Mouse (Mus musculus) midbrain, embryonic 10.5 days (tissue): ENCODE measurements around the gene Polr2j. TPM values are rescaled to one million over a fixed set of nuclear protein-coding genes. Genes with fewer than 3 reads are reported as not detected.
"Not testable (repeated sequence)": the region's sequence is repeated elsewhere in the genome, so short reads cannot be mapped to it uniquely, and the experiment has no call there.

Source experiments
- DNase-seq: peaks from one replicate; pipeline ENCODE4 v3.0.0-alpha.2; 2017; ENCODE audit warnings: low spot score
- H3K27ac ChIP-seq: fragments of 300-500 bp; sonication (generic); replicated peaks from 2 replicates; pipeline ENCODE4 v1.5.1; 2016; ENCODE audit warnings: mild to moderate bottlenecking
- H3K27me3 ChIP-seq: fragments of 300-500 bp; sonication (generic); 2 replicates; pipeline ENCODE4 v1.6.1; 2016; ENCODE audit warnings: low read depth, mild to moderate bottlenecking; ENCODE audit not compliant: poor library complexity, severe bottlenecking
- H3K36me3 ChIP-seq: fragments of 300-500 bp; sonication (generic); 2 replicates; pipeline ENCODE4 v1.6.1; 2016; ENCODE audit warnings: mild to moderate bottlenecking, moderate library complexity
- H3K4me1 ChIP-seq: fragments of 300-500 bp; sonication (generic); 2 replicates; pipeline ENCODE4 v1.6.1; 2016
- H3K4me3 ChIP-seq: fragments of 300-500 bp; sonication (generic); 2 replicates; pipeline ENCODE4 v1.5.1; 2016; ENCODE audit warnings: mild to moderate bottlenecking, moderate library complexity
- H3K9me3 ChIP-seq: fragments of 300-500 bp; sonication (generic); replicated peaks from 2 replicates; pipeline ENCODE4 v1.6.1; 2016; ENCODE audit warnings: mild to moderate bottlenecking
- WGBS: fragments of 180-500 bp; shearing (Covaris S2); methylation state at CpG from one replicate; pipeline ENCODE4 v1.1.7; 2016; 5-methylcytosine and 5-hydroxymethylcytosine counted together
- polyA plus RNA-seq: library from polyadenylated mRNA; unstranded; fragments of >200 nt; fragmentation: Nextera tagmentation; extraction: Ambion mirVana; gene quantifications from 2 replicates; pipeline ENCODE4 v1.2.1, GENCODE M21; 2016

Polr2j gene
- polyA plus RNA-seq, 1 experiment from 2014 or later: 311 TPM

DNA sequence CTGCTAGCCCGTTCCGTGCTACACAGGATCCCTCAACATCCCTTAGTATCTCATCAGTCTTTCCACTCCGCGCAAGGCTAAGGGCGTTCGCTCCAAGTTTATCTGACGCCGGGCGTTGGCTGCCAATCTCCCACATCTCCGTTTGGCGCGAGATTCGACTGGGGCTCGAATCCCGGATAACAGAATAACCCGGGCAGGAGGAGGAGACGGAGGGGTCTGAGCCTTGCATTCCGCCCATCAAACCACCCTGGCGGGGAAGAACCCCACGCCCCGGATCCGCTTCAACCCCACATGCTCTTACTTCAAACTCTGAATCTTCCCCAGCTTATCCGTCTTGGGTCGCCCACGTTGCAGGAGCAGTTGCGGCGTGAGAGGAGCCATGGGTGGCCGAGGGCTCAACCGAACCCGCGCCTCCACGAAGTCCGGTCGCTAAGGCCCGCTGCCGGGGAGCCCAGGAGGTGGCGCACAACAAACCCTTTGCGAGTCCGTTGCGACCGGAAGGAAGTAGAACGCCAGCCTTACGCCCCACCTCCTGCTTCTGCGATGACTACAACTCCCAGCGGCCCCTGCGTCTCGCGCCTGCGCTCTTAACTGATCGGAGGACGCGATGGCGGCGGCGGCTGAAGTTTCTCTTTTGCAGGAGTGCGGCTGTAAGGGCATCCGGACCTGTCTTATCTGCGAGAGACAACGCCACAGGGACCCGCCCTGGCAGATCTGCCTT is 19.3 kb downstream of the Polr2j start, which contains the start of the genes Lrwd1 and Alkbh4:
Lrwd1 (minus strand) TSS at position 504 of the 721 bp plus-strand sequence.
Alkbh4 (plus strand) TSS at position 576 of the 721 bp plus-strand sequence.
- Histone ChIP-seq H3K27ac (peak within 1 kb of the TSS; percentile 88), H3K27me3 (no peaks in the 10 kb centered on the region), H3K4me3 (peak within 1 kb of the TSS; percentile 75), H3K9me3 (no peaks in the 10 kb centered on the region), H3K36me3 (peaks cover 62% of the 10 kb centered on the region), H3K4me1 (peaks cover 21% of the 10 kb centered on the region)
- DNase-seq: peak; percentile 96
- under 1% methylated on average over 60 of the region's 60 CpGs for WGBS

DNA sequence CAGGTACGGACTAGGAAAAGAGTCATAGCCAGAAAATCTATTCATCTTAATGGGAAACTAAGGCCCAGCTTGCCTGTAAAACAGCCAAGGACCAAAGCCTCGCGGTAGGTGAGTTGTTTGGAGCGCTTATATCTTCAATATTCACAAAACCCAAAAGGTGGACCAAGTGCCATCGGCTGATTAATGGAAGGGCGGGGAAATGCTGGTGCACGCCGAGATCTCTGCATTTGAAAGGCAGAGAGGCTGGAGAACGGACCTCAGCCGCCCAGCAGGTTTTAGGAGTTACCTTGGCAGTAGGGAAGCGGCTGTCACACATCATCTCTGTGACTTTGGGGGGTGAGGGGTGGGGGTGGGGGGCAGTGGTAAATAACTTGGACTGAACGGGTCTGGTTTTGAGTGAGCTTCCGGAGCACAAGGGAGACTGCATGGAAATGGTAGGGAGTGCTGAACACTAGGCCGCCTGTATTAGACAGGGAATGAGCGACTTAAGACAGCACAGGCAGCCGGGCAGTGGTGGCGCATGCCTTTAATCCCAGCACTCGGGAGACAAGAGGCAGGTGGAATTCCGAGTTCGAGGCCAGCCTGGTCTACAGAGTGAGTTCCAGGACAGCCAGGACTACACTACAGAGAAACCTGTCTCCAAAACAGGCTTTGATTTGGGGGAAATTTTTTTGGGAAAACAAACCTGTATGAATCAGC is 20.0 kb downstream of the Polr2j start:
- Histone ChIP-seq H3K27ac (peak overlapping the region; percentile 88), H3K4me1 (peaks cover 21% of the 10 kb centered on the region), H3K9me3 (no peaks in the 10 kb centered on the region), H3K4me3 (peak overlapping the region; percentile 75), H3K27me3 (no peaks in the 10 kb centered on the region), H3K36me3 (peaks cover 62% of the 10 kb centered on the region)
- peak; percentile 19 for DNase-seq
- 9% methylated on average over 20 of the region's 20 CpGs for WGBS

DNA sequence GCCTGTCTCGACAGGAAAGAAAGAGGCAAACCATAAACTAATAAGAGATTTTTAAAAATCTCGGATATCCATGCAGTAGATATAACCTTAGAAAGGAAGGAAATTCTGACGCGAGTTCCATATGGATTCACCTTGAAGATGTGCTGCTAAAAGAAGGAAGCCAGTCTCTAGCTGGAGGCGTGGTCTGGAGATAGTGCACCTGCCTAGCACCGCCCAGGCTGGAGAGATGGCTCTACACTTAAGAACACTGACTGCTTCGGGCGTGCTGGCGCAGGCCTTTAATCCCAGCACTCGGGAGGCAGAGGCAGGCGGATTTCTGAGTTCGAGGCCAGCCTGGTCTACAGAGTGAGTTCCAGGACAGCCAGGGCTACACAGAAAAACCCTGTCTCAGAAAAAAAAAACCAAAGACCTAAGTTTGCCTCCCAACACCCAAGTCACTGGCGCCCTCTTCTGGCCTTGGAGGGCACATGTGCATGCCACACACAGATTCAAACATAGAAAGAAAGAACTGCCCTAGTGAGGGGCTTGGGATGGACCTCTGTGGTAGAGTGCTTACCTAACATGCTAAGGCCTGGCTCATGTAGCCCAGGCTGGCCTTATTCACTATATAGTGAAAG is 21.3 kb downstream of the Polr2j start:
- H3K36me3 ChIP-seq: peaks cover 62% of the 10 kb centered on the region
- DNase-seq: peak; percentile 35
- no peak overlapping the region for H3K27ac ChIP-seq
- no peaks in the 10 kb centered on the region for H3K9me3 ChIP-seq
- no peaks in the 10 kb centered on the region for H3K27me3 ChIP-seq
- H3K4me3 ChIP-seq: 0 out of 2 replicates have a peak overlapping the region, but pooled peaks have one; percentile 75
- WGBS: 76% methylated on average over 13 of the region's 13 CpGs
- peaks cover 21% of the 10 kb centered on the region for H3K4me1 ChIP-seq

DNA sequence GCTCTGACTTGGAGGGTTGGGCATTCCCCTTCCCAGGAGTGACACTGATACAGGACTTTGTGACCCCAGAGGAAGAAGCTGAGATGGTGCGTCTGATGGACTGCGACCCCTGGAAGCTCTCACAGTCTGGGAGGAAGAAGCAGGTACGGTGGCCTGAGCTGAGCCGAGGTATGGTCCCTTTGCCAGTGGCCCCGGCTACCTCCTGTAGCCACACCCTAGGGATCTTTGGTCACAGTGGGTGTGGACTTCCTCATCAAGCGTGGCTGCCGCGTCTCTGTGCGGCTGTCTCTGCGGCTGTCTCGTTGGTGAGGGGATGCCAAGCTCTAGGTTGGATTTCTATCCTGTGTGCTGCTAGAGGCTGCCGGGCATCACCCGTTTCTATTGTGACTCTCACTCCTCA is 23.0 kb downstream of the Polr2j start:
- Histone ChIP-seq H3K9me3 (no peaks in the 10 kb centered on the region), H3K27me3 (no peaks in the 10 kb centered on the region), H3K4me3 (no peak overlapping the region), H3K27ac (no peak overlapping the region), H3K36me3 (peaks cover 46% of the 10 kb centered on the region), H3K4me1 (peaks cover 21% of the 10 kb centered on the region)
- DNase-seq: no peak
- 95% methylated on average over 13 of the region's 13 CpGs for WGBS

DNA sequence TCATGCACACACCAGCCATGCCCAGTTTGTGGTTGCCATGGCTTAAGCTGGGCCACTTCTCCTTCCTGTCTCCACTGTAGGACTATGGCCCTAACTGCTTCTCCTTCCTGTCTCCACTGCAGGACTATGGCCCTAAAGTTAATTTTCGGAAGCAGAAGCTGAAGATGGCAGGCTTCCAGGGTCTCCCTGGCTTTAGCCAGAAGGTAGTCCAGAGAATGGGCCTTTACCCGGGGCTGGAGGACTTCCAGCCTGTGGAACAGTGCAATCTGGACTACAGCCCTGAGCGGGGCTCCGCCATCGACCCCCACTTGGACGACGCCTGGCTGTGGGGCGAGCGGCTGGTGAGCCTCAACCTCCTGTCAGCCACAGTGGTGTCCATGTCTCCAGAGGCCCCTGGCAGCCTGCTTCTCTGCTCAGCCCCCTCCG is 23.6 kb downstream of the Polr2j start:
- WGBS: 95% methylated on average over 10 of the region's 10 CpGs
- Histone ChIP-seq H3K27ac (no peak overlapping the region), H3K27me3 (no peaks in the 10 kb centered on the region), H3K9me3 (no peaks in the 10 kb centered on the region), H3K4me1 (peaks cover 14% of the 10 kb centered on the region), H3K4me3 (no peak overlapping the region), H3K36me3 (peaks cover 46% of the 10 kb centered on the region)
- DNase-seq: no peak

DNA sequence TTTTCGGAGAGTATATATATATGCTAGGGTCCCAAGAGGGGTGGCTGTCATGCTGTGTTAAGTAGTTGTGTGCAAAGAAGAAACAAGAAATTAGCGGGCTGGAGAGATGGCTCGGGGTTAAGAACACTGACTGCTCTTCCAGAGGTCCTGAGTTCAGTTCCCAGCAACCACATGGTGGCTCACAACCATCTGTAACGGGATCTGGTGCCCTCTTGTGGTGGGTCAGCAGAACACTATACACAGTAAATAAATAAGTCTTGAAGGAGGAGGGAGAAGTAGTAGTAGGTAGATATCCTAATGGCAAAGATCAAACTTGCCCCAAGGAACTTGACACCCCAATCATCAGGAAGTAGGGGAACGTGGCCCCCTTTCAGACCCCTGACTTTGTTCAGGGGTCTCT is 26.3 kb downstream of the Polr2j start:
- 83% methylated on average over 5 of the region's 5 CpGs for WGBS
- H3K4me3 ChIP-seq: no peak overlapping the region
- H3K27me3 ChIP-seq: no peaks in the 10 kb centered on the region
- DNase-seq: no peak
- no peaks in the 10 kb centered on the region for H3K9me3 ChIP-seq
- peaks cover 46% of the 10 kb centered on the region for H3K36me3 ChIP-seq
- H3K27ac ChIP-seq: no peak overlapping the region
- H3K4me1 ChIP-seq: no peaks in the 10 kb centered on the region; the same call in 1 of the 2 replicates

DNA sequence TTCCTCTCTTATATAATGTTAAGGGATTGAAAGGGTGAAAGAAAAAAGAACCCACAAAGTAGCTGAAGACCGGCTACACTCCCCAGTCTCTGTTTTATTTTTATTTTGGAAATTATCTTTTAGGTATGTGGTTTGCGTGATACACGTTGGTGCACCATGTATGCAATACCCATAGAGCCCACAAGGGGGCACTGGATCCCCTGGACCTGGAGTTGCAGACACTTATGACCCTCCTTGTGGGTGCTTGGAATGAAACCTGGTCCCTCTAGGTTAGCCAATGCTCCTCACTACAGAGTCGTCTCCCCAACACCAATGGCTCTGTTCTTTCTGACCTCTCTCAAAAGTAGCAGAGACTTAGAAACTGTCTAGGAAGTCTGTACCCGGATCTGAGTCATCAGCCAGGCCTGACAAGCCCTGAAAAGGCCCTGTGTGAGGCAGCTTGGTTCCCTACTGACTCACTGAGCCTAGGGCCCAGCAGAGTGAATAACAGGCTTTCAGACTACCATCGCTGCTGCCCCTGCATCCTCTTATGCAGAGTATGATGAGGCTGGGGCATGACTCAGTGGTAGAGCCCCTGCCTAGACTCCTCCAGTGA is 26.8 kb downstream of the Polr2j start:
- no peaks in the 10 kb centered on the region for H3K27me3 ChIP-seq
- no peak overlapping the region for H3K27ac ChIP-seq
- 86% methylated on average over 6 of the region's 6 CpGs for WGBS
- no peak overlapping the region for H3K4me3 ChIP-seq
- H3K9me3 ChIP-seq: no peaks in the 10 kb centered on the region
- peaks cover 43% of the 10 kb centered on the region for H3K36me3 ChIP-seq
- H3K4me1 ChIP-seq: no peaks in the 10 kb centered on the region
- DNase-seq: no peak

DNA sequence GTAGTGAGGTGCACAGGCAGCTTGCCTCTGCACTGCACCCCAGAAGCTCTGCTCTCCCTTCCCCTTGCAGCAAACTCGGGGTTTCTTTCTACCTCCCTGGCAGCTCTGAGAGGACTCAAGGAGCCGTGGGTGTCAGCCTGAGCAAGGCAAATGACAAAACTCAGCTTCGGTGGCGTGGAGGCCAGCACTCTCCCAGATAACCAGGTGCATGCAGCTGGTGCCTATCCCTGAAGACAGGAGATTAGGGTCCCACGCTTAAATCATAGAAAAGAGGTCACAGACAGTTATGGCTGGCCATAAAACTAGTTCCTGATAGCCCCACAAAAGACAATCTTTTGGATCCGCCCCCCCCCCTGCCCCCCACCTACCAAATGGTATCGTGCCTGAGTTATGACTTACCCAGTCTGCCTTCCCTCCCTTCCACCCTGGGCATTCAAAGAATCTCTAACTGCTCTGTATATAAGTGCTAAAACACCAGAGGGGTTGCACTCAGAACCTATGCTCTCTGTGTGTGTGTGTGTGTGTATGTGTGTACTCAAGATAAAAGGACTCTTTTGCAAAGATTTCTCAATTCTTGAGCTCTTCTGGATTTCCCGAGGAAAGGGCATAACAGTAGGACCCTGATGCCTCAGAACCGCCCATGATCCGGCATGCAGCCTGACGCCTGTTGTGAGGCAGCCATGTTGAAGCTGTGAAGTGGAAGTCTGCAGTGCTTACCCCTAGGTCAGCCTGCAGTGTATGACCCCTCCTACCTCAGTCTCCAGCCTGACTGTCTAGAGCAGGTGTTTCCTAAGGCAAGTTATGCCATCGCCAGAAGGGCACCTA is 28.4 kb downstream of the Polr2j start:
- DNase-seq: no peak
- no peak overlapping the region for H3K27ac ChIP-seq
- WGBS: 85% methylated on average over 12 of the region's 12 CpGs
- H3K4me1 ChIP-seq: no peaks in the 10 kb centered on the region
- peaks cover 28% of the 10 kb centered on the region for H3K36me3 ChIP-seq
- H3K27me3 ChIP-seq: no peaks in the 10 kb centered on the region
- H3K4me3 ChIP-seq: no peak overlapping the region
- no peaks in the 10 kb centered on the region for H3K9me3 ChIP-seq

DNA sequence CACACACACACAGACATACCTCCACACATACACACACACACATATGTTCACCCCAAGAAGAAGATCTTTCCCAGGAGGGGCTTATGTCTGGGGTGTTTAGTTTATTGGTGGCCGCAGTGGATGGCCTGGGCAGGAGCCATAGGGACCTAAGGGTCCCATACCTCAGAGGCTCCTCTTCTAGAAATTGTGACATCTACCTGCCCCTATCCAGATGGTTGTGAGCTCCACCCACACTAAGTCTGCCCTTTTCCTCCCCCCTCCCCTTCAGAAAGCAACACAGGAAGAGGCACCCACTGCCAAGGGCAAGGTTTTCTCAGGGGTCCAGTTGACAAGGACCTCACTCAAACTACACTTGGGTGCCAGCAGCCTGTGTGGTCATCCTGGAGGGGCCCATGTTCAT is 30.5 kb downstream of the Polr2j start:
- no peaks in the 10 kb centered on the region for H3K27me3 ChIP-seq

DNA sequence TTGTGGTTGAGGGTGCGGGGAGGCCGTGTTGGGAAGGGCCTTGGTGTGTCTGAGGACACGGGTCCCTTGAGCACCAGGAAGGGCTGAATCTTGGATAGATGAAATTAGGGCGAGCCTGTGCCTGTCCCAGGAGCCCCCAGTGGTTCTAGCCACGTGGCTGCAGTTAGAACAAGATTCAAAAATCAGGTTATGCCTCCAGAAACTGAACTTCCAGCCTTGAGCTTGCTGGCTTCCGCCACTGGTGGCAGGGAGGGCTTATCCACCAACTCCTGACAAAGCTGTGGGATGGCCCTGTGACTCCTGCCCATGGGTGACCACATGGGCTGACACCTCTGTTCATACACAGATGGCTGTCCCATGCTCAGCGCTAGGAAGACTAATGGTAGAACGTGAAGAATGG is 31.3 kb downstream of the Polr2j start:
- H3K4me3 ChIP-seq: no peak overlapping the region
- H3K27ac ChIP-seq: no peak overlapping the region
- no peaks in the 10 kb centered on the region for H3K9me3 ChIP-seq
- 72% methylated on average over 8 of the region's 8 CpGs for WGBS
- DNase-seq: no peak
- H3K4me1 ChIP-seq: no peaks in the 10 kb centered on the region
- H3K27me3 ChIP-seq: no peaks in the 10 kb centered on the region
- H3K36me3 ChIP-seq: no peaks in the 10 kb centered on the region

More for the DNA sequence above, 30.5 kb downstream of the Polr2j start:
- peaks cover 6% of the 10 kb centered on the region for H3K36me3 ChIP-seq
- no peak overlapping the region for H3K4me3 ChIP-seq
- DNase-seq: no peak
- no peak overlapping the region for H3K27ac ChIP-seq
- no peaks in the 10 kb centered on the region for H3K9me3 ChIP-seq
- 90% methylated on average over 1 of the region's 1 CpGs for WGBS
- no peaks in the 10 kb centered on the region for H3K4me1 ChIP-seq

DNA sequence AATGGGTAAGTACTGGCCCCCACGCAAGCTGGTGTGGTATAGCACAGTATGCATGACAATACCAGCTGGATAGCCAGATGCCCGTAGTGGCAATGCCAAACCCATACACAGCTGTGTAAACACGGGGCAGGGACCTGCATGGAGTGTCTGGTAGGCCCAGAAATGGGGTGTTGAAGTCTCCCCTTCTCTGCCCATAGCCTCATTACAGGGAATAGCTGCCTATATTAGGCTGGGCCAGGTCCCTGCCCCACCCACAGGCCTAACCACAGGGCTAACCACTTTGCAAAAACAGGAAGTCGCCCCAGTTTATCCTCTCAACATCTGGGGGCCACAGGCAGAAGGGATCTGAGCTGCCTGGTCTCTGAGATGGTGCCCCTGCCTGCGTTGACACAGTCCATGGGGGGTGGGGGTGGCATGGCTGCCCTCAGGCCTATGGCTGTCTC is 32.7 kb downstream of the Polr2j start:
- not testable (repeated sequence) for H3K27me3 ChIP-seq, H3K4me1 ChIP-seq, H3K27ac ChIP-seq, H3K4me3 ChIP-seq, H3K9me3 ChIP-seq, H3K36me3 ChIP-seq, DNase-seq
- 69% methylated on average over 5 of the region's 5 CpGs for WGBS

DNA sequence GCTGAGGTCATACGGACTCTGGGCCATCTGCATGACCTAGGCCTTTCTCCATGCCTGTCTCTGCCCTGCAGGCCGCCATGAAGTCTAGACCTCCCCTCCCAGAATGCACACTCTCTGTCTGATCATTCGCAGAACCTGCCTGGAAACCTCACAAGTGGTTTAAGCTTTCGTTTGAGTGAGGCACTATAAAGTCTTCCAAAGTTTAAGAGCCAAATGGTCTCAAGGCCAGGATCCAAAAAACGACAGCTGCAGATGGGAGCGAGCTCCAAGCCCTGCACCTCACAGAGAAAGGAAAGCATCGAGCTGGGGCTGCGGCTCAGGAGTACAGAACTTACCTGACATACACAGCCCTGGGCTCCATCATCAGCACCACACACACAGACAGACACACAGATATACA is 35.9 kb downstream of the Polr2j start:
- 86% methylated on average over 8 of the region's 8 CpGs for WGBS

More for the DNA sequence above, 35.9 kb downstream of the Polr2j start:
- no peak overlapping the region for H3K27ac ChIP-seq
- H3K4me1 ChIP-seq: no peaks in the 10 kb centered on the region
- no peak overlapping the region for H3K4me3 ChIP-seq
- no peak for DNase-seq
- no peaks in the 10 kb centered on the region for H3K36me3 ChIP-seq
- H3K9me3 ChIP-seq: no peaks in the 10 kb centered on the region
- H3K27me3 ChIP-seq: no peaks in the 10 kb centered on the region
